ENCODE assay signal across 7 mouse cellular contexts in genomic region chr8:79206895-79207294, GRCm38 (mm10). TPM values are rescaled to one million over a fixed set of nuclear protein-coding genes. Genes with fewer than 3 reads are reported as not detected.
DNase-seq lines count a peak whose midpoint lies in the region; ATAC-seq and TF ChIP-seq lines count a peak whose summit lies in the region.

No protein-coding gene starts in this region.

- no peak overlapping the region for H3K4me3 ChIP-seq in heart, postnatal 0 days (ENCODE audit: low read depth, low read length)
- H3K4me3 ChIP-seq in intestine, postnatal 0 days (ENCODE audit: low read depth, low read length): no peak overlapping the region

- 30% methylated on average over 4 of the region's 4 CpGs for WGBS in heart, postnatal 0 days
- WGBS in intestine, postnatal 0 days: 57% methylated on average over 4 of the region's 4 CpGs

- ATAC-seq in heart, postnatal 0 days (ENCODE audit: insufficient read depth, low read depth): peak; percentile 18
- ATAC-seq in intestine, postnatal 0 days: no peak

- H3K4me2 ChIP-seq in heart, postnatal 0 days (ENCODE audit: low read depth, low read length): no peak overlapping the region
- H3K4me2 ChIP-seq in intestine, postnatal 0 days (replicated peaks; ENCODE audit: low read depth): no peak overlapping the region

- no peaks in the 10 kb centered on the region for H3K27me3 ChIP-seq in heart, postnatal 0 days (ENCODE audit: control insufficient read depth, insufficient read depth, low read length)
- no peaks in the 10 kb centered on the region for H3K27me3 ChIP-seq in intestine, postnatal 0 days (replicated peaks; ENCODE audit: control insufficient read depth, insufficient read depth, low read length)

- no peak overlapping the region for H3K9ac ChIP-seq in heart, postnatal 0 days (replicated peaks; ENCODE audit: low read depth, low read length)
- H3K9ac ChIP-seq in intestine, postnatal 0 days (ENCODE audit: low read depth, low read length): no peak overlapping the region

- peak; percentile 11 for DNase-seq in ovary, adult 18-20 months (ENCODE audit: low spot score)
- DNase-seq in ovary, postnatal 10 days (ENCODE audit: low spot score): no peak
- peak; percentile 83 to 89 for DNase-seq in cerebellum, postnatal 25 days
- DNase-seq in heart, postnatal 0 days (ENCODE audit: low spot score): peak; percentile 56
- DNase-seq in layer of hippocampus, adult 8-10 months (ENCODE audit: low spot score in 2 of 2): no peak
- no peak for DNase-seq in embryo, embryonic 10.5 days (ENCODE audit: low spot score)

- no peak for TF ChIP-seq EP300 in heart, postnatal 0 days (IDR thresholded peaks at IDR 0.05; ENCODE audit: low read depth)

- H3K4me1 ChIP-seq in heart, postnatal 0 days (ENCODE audit: control insufficient read depth, insufficient read depth): peaks cover 38% of the 10 kb centered on the region
- peaks cover 9% of the 10 kb centered on the region; the same call in 1 of the 2 replicates for H3K4me1 ChIP-seq in intestine, postnatal 0 days (replicated peaks; ENCODE audit: control insufficient read depth, insufficient read depth, low read length)

- no peak for TF ChIP-seq CTCF in heart, postnatal 0 days (IDR thresholded peaks at IDR 0.05; ENCODE audit: low read depth)
- TF ChIP-seq CTCF in intestine, postnatal 0 days (IDR thresholded peaks at IDR 0.05; ENCODE audit: low read depth): no peak

- no peaks in the 10 kb centered on the region for H3K9me3 ChIP-seq in heart, postnatal 0 days (replicated peaks; ENCODE audit: control insufficient read depth, low read length)
- no peaks in the 10 kb centered on the region for H3K9me3 ChIP-seq in intestine, postnatal 0 days (ENCODE audit: control insufficient read depth)

- H3K36me3 ChIP-seq in heart, postnatal 0 days (replicated peaks; ENCODE audit: control insufficient read depth, insufficient read depth, low read length): no peaks in the 10 kb centered on the region
- no peaks in the 10 kb centered on the region for H3K36me3 ChIP-seq in intestine, postnatal 0 days (ENCODE audit: control insufficient read depth, insufficient read depth)

- peak overlapping the region; percentile 97 for H3K27ac ChIP-seq in heart, postnatal 0 days (ENCODE audit: low read depth)
- no peak overlapping the region for H3K27ac ChIP-seq in intestine, postnatal 0 days (ENCODE audit: low read depth, low read length)

RNA-seq across cellular contexts. Expression of gene 1700011L22Rik, which starts 41.5 kb away (rescaled TPM):
- not detected in 2 replicates for total RNA-seq in heart, postnatal 0 days (2014; rRNA removed; ENCODE audit: low replicate concordance)
- 0.12 TPM in 1 of 2 replicates, not detected in the other for polyA plus RNA-seq in heart, postnatal 0 days (2015; fragmentation: Nextera tagmentation; extraction: Ambion mirVana)
- not detected in 2 replicates for polyA plus RNA-seq in intestine, postnatal 0 days (2015; fragmentation: Nextera tagmentation; extraction: Ambion mirVana)
- total RNA-seq in layer of hippocampus, adult 8-10 months (2022): not detected

Comparison
In these comparisons a context has a peak if more than half of its experiments do, and no peak if none do; other contexts are left out.
1. DNase-seq: peak in ovary, adult 18-20 months (single experiment), cerebellum, postnatal 25 days (2 of 2) and heart, postnatal 0 days (single experiment); none in ovary, postnatal 10 days (single experiment), layer of hippocampus, adult 8-10 months (0 of 2) and embryo, embryonic 10.5 days (single experiment).